1 mouse cellular context compared by ENCODE assay signal in the genomic region with DNA sequence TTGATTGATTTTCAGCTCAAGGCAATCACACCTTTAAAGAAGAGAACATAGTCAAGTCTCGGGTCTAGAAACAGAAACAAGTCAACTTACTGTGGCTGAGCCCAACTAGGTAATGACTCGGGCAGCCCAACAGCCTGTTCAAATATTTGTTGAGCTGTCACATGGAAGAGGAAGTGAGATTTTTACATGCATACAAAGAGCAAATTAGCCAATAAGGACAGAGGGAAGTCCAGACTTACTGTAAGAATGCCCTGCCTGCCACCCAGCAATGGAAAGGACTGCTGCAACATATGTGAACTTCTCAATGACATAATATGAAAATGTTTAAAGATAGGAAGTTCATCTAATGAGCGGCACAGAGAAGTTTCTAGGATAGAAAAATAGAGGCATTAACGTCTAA.
TF ChIP-seq lines count a peak whose summit lies in the region.

No protein-coding gene starts in this region.

TF ChIP-seq in CH12.LX, 34 proteins besides CTCF, POLR2A, EP300 and RAD21 (continued from another document):
- TF ChIP-seq PAX5 (IDR thresholded peaks at IDR 0.05; ENCODE audit: low read length) (no peak), MAX (IDR thresholded peaks at IDR 0.05; ENCODE audit: low read length) (peak; percentile 53), JUN (IDR thresholded peaks at IDR 0.05; ENCODE audit: insufficient read depth, low read depth, low read length) (0 out of 2 replicates have a peak, but pooled peaks have one; percentile 23), ZKSCAN1 (IDR thresholded peaks at IDR 0.05; ENCODE audit: borderline replicate concordance, low read depth, low read length) (no peak), IRF4 (IDR thresholded peaks at IDR 0.05; ENCODE audit: low read depth, low read length) (peak; percentile 91), BHLHE40 (IDR thresholded peaks at IDR 0.05; ENCODE audit: low read depth, low read length) (peak; percentile 51), CHD2 (IDR thresholded peaks at IDR 0.05; ENCODE audit: low read length) (0 out of 2 replicates have a peak, but pooled peaks have one; percentile 33), E2F4 (IDR thresholded peaks at IDR 0.05; ENCODE audit: insufficient replicate concordance, low read depth, low read length) (no peak), SMC3 (IDR thresholded peaks at IDR 0.05; ENCODE audit: low read depth, low read length) (no peak), MYC (IDR thresholded peaks at IDR 0.05; ENCODE audit: low read depth, low read length) (peak; percentile 64; the same call in 1 of the 2 replicates), MXI1 (IDR thresholded peaks at IDR 0.05; ENCODE audit: low read depth, low read length) (peak; percentile 87), MAFK (IDR thresholded peaks at IDR 0.05; ENCODE audit: insufficient replicate concordance, low read length) (peak; percentile 32; the same call in 1 of the 2 replicates), ETS1 (conservative IDR thresholded peaks at IDR 0.05; ENCODE audit: low read depth, low read length) (peak; percentile 69), TCF12 (IDR thresholded peaks at IDR 0.05; ENCODE audit: low read depth, low read length) (peak; percentile 53; the same call in 1 of the 2 replicates), GABPA (IDR thresholded peaks at IDR 0.05; ENCODE audit: insufficient replicate concordance, low read depth, low read length) (no peak), RCOR1 (conservative IDR thresholded peaks at IDR 0.05; ENCODE audit: low read depth, low read length) (0 out of 2 replicates have a peak, but pooled peaks have one; percentile 46), USF1 (IDR thresholded peaks at IDR 0.05; ENCODE audit: low read depth, low read length) (no peak)
